Mouse (Mus musculus) stomach, postnatal 0 days (tissue): ENCODE data around the gene Pakap.

Experiments
- CTCF ChIP-seq: IDR thresholded peaks from 2 replicates; pipeline ENCODE4 v1.5.1; 2016; ENCODE audit warnings: antibody characterized with exemption, low read depth, mild to moderate bottlenecking, moderate library complexity
- EP300 ChIP-seq: optimal IDR thresholded peaks from 2 replicates; pipeline ENCODE3; 2016; ENCODE audit warnings: antibody characterized with exemption

- TF ChIP-seq EP300 (no peak), CTCF (no peak)
Observed at GRCm38 (mm10) chr4:57913021-57913420, 345.0 kb downstream of the Pakap start.
